Mouse (Mus musculus): ENCODE data around the gene Dppa2.

DNA sequence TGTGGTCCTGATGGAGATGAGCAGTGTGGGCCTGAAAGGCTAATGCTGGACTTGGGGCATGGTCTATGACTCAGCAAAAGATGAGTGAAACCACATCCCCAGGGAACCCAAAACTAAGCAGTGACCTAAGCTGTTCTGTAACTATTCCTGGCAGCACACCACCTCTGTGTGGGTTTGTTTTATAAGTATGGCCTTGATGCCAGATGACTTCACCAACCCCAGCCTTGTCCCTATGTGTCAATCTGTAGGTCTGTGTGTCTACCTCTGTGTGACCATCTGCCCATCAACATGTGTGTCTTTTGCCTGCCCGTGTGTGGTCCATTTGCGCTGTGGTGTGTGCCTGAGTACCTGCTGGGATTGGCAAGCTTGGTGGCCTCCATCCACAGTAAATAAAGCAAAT is 64.4 kb downstream of the Dppa2 start:
- TF ChIP-seq CTCF (IDR thresholded peaks at IDR 0.05; ENCODE audit: low read depth, low read length) (no peak), POLR2AphosphoS5 (IDR thresholded peaks at IDR 0.05; ENCODE audit: insufficient replicate concordance, low read depth, low read length) (no peak)

All from G1E (cell line).